Mouse (Mus musculus): ENCODE measurements at regions not wholly inside any gene's neighbourhood (a gene's known extent, or its start where the extent isn't known, plus 50 kb on each side); places are given as distances from the start of the nearest gene placed in this dataset.
"Not testable (repeated sequence)": the region's sequence is repeated elsewhere in the genome, so short reads cannot be mapped to it uniquely, and the experiment has no call there.

- not testable (repeated sequence) for DNase-seq
Observed at GRCm38 (mm10) chr13:61957197-61957596, 172.5 kb upstream of the Zfp808 start.

GRCm38 (mm10) chr13:61978856-61979255 lies 150.8 kb upstream of the Zfp808 start:
- not testable (repeated sequence) for DNase-seq

GRCm38 (mm10) chr13:61996519-61996918 lies 133.2 kb upstream of the Zfp808 start:
- not testable (repeated sequence) for DNase-seq

GRCm38 (mm10) chr13:61998803-61999202 lies 130.9 kb upstream of the Zfp808 start:
- not testable (repeated sequence) for DNase-seq

- not testable (repeated sequence) for DNase-seq
Observed at GRCm38 (mm10) chr13:62007321-62007720, 122.4 kb upstream of the Zfp808 start.

- peak; percentile 15 for DNase-seq
Observed at GRCm38 (mm10) chr13:62015424-62016167, 114.1 kb upstream of the Zfp808 start.

GRCm38 (mm10) chr13:62016168-62016502 lies 113.6 kb upstream of the Zfp808 start:
- DNase-seq = not testable (repeated sequence)

- not testable (repeated sequence) for DNase-seq
Observed at GRCm38 (mm10) chr13:62037646-62038045, 92.0 kb upstream of the Zfp808 start.

GRCm38 (mm10) chr13:62077951-62078671 lies 51.6 kb upstream of the Zfp808 start:
- DNase-seq = not testable (repeated sequence)

GRCm38 (mm10) chr13:62078893-62079292 lies 50.8 kb upstream of the Zfp808 start:
- DNase-seq = not testable (repeated sequence)
